Mouse (Mus musculus) CD4-positive helper T cell, adult 2 months (primary cell): ENCODE results near the gene Atp6v0c.

Experiments used
- DNase-seq: peaks from one replicate; pipeline ENCODE4 v3.0.0-alpha.2; 2012; ENCODE audit warnings: low read depth, missing footprints, low spot score

The Atp6v0c gene

DNA sequence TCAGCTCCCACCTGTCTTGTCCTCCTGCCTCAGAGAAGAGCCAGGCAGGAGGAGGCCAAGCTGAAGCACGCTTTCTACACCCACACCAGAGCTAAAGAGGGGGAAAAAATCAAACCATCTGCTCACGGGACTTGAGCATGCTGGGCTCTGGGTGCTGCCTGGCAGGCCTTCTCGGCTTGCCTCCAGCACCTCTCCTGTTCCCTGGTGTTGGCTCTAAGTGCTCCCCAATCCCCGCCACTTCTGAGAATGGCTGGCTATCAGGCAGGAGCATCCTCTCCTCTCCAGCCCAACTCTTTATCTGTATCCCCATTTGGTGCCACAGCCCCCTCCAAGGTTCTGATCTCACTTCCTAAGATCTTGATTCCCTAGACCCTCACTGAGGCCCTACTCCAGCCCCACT, 29.8 kb upstream of the Atp6v0c start:
- no peak for DNase-seq

DNA sequence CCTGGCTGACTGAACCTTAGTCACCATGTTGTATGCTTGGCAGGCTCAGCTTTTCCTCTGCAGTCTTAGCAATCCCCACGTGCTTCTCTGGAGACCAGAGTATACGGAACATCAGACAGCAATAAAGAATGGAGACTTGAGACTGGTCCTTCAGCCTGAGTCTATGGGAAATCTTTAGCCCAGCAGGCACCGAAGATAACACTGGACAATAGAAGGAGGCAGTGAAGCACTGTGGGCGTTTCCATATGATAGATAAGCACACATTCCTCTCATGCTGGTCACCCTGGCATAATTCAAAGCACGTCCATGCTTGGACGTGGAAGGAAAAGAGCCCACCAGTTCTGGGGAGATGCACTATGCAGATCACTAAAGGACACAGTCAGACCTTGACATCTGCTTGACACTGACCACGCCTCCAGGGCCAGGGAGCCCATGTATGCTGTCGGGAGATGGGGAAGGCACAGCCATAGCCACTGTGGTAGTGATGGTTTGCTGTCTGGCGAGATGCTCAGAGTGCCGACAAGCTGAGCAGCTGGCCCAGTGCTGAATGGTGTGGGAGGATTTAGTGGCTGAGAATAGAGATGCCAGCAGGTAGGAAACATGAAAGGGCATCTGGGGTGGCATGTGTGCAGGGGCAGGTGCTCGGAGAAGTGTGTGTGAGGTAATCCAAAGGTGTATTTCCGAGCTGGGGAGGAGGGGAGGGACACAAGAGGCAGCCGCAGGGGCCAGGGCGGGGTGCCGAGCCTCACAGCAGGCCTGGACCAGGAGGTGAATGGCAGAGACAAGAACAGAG, 27.7 kb upstream of the Atp6v0c start:
- no peak for DNase-seq

DNA sequence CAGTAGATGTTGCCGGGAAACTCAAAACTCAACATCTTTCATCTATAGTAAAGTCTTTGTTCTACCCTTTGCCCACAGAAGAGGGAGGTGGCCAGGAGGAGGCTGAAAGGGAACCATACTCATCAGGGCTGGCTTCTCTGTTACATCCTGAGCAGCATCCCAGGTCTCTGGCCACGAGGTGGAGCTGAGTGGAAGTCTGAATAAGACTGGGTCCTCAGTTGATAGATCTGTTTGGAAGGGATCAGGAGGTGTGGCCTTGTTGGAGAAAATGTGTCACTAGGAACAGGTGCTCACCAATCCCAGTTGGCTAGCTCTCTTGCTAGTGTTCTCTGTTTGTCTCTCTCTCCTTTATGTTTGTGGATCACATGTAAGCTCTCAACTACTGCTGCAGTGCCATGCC, 25.8 kb upstream of the Atp6v0c start:
- no peak for DNase-seq

GRCm38 (mm10) chr17:24193769-24194168, 24.3 kb upstream of the Atp6v0c start:
- DNase-seq = no peak

DNA sequence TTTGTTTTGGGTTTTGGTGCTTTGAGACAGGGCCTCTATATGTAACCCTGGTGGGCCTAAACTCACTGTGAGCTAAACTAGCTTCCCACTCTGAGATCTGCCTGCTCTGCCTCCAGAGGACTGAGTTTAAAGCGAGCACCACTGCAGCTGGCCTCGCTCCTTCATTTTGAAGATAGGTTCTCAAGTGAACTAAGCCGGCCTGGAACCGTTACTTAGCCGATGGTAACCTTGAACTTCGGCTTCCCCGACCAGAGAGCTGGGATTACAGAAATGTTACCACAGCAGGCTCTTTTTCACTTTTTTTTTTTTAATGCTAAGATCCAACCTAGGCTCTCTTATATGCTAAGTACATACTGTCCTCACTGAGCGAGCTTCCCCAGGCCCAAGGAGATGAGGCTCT, 23.8 kb upstream of the Atp6v0c start:
- no peak for DNase-seq

DNA sequence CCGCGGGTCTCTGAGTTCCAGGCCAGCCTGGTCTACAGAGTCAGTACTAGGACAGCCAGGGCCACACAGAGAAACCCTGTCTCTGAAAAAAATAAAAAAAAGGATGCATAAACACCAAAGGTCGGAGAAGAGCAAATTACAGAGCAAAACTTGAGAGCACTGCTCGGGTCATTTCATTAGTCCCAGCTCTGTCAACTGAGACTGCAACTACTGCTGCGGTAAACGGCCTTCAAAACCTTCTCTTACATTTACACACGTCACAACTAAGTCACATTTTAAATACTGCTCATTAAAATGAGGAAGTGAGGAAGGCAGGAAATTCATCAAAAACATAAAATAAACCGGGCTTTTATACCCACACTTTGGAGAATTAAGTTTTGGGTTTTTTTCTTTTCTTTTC, 23.3 kb upstream of the Atp6v0c start:
- DNase-seq = no peak

- no peak for DNase-seq
Observed at GRCm38 (mm10) chr17:24191481-24191880, 22.0 kb upstream of the Atp6v0c start.

- DNase-seq = no peak
Observed at GRCm38 (mm10) chr17:24190934-24191333, 21.4 kb upstream of the Atp6v0c start.

GRCm38 (mm10) chr17:24174259-24174658, 4.8 kb upstream of the Atp6v0c start:
- no peak for DNase-seq

DNA sequence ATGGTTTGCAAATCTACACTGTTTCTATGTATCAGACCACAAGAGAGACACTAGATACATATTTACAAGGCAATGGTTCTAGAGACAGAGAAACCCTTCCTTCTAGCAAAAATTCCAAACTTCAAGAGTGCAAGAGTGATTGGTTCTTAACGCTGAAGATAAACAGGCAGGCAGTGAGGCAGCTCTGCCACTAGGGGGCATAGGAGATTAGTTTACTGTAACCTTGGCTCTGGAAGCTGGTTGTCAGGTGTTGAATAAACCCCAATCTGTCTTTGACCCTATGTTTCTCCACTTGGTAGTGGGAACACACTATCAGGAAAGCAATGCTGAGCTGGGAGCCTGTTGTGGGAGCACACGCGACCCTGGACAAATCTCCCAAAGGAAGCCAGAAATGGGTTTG, 3.9 kb upstream of the Atp6v0c start:
- peak; percentile 76 for DNase-seq

DNA sequence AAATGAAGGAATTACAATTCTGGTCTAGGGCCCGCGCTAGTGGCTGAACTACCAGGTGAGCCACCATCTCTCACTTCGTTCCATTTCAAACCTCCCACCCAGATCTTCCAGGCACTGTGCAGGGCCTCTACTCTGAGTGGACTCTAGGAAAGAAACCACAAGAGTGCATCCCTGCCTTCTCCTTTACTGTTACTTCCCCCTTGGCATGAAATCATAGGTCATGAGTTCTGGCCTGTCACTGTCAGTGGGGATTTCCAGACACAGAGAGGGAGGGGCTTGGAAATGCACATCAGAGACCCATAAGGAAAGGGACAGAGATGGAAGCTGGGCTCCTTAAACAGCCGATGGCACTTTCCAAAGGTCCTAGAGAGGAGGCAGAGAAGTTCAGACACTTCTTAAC, 2.2 kb upstream of the Atp6v0c start:
- no peak for DNase-seq

DNA sequence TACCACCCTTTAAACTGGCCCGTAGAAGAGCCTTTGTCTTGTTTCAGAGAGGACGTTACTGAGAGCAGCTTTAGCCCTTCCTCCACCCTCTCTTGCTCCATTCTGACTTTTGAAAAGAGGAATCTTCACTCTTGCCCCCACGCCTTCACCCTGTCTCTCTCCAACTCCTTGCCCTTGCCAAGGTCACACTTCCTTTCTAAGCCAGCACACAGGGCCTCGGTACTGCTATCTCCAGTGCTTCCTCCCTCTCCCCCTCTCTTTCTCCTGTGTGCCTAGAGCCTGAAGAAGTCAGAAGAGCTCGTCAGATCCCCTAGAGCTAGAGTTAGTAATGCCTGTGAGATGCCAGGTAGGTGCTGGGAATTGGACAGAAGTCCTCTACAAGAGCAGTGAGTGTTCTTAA, 1.2 kb upstream of the Atp6v0c start:
- DNase-seq = no peak

DNA sequence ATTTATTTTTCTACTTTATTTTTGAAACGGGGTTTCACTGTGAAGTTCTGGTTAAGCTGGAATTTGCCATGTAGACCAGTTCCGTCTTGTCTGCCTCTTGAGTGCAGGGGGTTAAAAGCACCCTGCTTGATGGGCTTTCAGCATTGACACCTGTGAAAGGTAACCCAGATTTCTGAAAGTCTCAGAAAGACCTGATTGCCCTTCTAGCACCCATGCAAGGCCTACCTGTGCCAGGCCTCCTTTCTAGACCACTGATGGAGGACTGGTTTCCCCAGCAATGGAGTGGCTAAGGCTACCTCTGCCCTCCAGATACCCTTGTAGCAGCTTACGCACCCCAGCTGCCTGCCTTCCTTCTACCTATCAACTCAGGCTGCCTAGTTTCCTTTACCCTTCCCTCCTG, 623 bp upstream of the Atp6v0c start:
- DNase-seq = no peak

DNA sequence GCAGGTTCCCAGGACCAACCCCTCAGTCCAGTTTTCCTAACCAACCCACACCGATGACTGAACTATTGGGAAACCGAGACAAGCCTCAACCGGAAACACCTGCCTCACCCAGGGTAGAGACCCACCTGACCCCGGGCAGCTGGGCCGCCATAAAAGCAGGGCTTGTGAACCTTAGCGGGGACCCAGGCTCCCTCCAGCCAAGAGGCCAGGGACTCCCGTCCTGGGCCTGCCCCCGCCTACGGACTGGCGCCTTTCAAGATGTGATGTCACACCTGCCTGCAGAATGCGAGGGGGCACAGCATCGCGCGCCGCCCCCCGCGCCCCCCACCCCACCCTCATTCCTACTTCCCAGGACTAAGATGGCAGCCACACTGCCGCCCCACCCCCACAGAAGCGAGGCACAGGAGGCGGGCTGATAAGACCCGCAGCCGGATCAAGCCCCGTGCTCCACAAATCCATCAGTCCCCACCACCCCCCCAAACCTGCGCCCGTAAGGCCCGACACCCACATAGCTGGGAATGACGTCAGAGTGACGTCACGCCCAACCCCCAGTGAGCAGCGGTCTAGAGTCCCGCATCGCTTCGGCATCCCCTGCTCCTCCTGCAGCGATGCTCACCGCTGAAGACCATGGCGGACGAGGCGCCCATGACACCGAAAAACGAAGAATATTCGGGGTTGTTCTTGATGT, 768 bp downstream of the Atp6v0c start:
- DNase-seq = peak; percentile 95

- DNase-seq = no peak
Observed at GRCm38 (mm10) chr17:24167891-24168505, 1.5 kb downstream of the Atp6v0c start.

DNA sequence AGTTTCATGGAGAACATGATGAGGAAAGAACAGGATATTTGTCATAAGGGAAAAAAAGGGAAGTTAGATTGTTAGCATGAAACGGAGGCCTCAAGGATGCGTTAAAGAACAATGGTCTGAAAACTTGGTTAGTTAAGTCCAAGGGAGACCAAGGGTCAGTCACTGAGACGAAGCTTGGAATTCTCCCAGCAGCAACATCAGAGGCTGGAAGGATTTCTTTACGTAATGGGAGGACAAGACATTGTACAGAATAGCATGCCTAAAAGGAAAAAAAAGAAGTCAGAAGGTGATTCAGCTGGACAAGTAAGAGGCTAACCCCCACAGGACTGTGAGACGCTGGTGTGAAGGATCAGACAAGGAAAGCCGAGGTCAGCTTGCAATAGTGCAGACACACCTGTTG, 2.4 kb downstream of the Atp6v0c start:
- DNase-seq = no peak

DNA sequence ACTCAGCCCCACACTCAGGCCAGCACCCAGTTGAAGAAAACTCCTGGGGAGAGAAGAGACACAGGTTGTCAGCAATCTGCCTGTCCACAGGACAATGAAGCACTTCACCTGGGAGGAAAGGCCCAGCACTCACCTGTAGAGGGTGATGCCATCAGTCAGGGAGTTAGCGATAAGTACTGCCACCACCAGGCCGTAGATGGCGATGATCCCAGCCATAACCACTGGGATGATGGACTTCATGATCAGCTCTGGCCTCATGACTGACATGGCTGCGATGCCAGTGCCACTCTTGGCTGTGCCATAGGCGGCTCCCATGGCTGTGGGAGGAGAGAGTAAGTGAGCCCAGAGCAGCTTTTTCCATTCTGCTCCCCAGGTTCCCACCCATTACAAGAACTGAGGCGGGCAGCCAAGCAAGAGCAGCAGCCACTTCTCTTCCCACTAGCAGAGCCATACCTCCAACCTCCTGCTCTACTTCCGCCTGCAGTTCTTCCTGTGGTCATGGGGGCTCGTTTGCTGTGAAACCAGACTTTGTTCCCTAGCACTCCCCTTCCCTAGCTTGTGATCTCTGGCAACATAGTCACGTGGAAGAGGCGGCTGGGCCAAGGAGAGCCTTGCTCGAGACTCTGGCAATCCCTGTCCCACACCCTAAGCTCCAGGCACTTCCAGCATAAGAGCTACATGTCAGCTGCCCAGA, 4.8 kb downstream of the Atp6v0c start:
- DNase-seq = no peak

DNA sequence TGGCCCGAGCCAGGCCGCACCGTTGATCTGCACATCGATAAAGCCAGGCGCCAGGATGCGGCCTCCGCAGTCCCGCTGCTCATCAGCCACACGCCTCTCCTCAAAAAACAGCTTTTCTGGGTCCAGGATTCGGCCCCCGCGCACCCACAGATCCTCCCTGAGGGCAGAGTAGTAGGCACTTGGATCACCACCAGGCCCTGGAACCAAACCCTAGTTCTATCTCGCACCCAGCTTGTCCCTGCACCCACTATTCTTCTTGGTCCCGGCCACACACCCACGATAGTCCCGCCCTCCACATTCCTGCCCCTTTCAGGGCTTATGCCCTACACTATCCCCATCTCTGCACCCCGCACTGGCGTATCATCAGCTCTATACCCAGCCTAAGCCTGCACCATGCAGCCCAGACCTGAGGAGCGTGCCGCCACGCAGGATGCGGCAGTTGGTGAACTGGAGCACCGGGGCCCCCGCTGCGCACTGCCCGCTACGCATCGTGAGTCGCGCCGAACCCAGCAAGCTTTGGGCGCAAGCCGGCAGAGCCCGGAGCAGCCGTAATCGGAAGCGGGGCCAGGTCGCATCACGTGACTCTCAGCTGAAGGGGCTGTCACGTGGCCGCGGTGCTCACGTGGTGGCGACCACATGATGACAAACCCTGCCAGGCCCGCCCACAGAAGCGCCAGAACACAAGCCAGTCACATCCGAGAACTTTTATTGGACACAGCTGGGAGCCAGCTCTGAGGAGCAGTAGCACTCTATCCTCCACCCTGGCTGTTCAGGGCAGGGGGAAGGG, 6.1 kb downstream of the Atp6v0c start, which contains the start of gene Amdhd2:
Amdhd2 (minus strand) TSS at position 591 of the 787 bp plus-strand sequence.
- peak; percentile 97 for DNase-seq

DNA sequence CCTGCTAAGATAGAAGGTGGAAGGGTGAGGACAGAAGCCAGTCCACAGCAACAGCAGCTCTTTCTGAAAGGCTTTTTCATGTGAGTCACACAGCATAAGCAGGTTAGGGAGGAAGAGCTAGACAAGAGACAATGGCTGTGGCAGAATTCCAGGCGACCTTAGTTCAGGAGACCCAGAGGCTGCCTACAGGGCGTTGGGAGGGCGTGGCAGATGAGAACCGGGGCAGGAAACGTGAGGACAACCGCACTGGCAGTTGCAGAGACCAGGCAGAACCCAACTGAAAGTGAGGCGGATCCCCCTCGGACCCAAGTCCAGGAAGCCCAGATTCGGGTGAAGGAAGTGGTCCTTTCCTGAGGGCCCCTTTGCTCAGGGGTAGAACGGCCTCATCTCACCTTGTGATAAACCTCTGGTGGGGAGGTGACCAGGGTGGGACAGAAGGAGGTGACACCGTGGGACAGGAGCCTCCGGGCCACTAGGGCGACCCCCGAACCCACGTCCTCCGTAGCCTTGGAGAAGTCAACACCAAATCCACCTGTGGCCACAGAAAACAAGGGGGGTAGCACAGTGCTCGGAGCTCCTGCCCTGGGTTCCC, 6.8 kb downstream of the Atp6v0c start:
- DNase-seq = peak; percentile 39

DNA sequence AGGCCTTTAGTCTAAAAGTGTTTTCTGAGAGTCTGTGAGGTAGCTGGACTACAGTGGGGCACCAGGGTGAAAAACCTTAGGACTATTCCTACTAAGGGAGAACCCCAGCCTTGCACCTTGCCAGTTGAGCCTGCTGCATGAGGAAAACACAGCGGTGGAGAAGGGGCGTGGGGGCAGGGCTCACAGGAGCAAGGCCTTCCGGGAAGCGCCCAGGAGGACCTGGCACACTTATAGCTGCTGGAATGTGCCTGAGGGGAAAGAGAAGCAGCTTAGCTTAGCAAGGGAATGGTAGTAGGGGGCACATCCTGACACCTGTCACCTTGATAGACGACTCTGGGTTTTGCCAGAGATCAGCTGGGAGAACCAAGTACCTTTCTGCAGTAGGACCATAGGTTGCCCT, 8.0 kb downstream of the Atp6v0c start:
- no peak for DNase-seq

DNA sequence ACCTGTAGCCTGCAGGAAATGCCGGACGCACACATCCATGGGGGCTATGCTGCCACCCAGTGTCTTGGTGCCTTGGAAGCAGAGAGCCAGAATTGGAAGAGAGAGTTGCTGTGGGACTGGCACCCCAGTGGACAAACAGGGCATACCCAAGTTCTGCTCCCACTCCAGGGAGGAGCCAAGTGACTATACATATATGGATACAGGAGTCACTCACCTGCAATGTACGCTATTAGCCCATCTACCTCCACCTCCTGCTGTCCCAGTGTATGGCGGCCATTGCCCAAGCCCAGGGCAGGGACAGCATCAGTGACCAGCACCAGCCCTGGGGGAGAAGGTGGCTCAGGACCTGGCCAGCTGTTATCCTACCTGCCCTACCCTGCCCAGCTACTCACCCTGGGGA, 12.0 kb downstream of the Atp6v0c start:
- DNase-seq = no peak
